Mouse (Mus musculus) lung, postnatal 25 days (tissue): ENCODE results near the gene Rhox3a2.
"Not testable (repeated sequence)": the region's sequence is repeated elsewhere in the genome, so short reads cannot be mapped to it uniquely, and the experiment has no call there.

Experiments
- DNase-seq: peaks from one replicate; pipeline ENCODE4 v3.0.0; 2022; ENCODE audit warnings: low spot score

Gene Rhox3a2

DNA sequence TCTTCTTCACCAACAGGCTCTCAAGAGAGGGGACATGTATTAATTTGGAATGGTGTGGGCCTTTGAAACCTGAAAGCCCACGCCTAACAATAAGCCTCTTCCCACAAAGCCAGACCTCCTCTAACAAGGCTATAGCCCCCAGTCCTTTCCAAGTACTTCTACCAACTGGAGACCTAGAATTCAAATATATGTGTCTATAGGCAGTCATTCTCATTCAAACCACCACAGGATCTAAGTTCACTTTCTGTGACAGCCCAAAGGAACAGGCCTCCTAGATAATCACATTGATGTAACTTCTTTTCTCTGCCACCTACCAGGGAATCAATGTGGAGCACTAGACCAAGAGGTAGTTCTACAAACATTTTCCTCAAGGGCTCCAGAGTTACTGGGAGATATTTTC is at the start of gene Rhox3a2:
TSS of gene Rhox3a2 (plus strand) at position 301 of the 400 bp plus-strand sequence.
- DNase-seq, result not testable (repeated sequence)

DNA sequence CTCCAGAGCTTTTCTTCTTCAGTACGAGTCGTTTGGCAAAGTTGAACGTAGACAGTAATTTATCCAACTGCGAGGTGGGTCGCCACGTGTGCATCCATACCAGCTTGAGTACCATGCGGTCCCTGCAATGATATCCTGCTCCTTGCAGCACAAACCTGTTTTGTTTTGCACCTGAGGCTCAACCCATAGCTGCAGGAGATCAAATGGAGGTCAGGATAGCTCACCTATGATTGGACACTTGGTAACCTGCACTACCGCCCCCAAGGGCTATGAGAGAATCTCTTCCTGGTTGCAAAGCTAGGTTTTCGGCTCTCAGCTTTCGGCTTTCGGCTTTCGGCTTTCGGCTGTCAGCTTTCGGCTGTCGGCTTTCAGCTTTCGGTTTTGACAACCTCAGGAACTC is 10.7 kb downstream of the Rhox3a2 start, which contains the start of gene Rhox4a2:
TSS of gene Rhox4a2 (plus strand) at position 301 of the 400 bp plus-strand sequence.
- not testable (repeated sequence) for DNase-seq

DNA sequence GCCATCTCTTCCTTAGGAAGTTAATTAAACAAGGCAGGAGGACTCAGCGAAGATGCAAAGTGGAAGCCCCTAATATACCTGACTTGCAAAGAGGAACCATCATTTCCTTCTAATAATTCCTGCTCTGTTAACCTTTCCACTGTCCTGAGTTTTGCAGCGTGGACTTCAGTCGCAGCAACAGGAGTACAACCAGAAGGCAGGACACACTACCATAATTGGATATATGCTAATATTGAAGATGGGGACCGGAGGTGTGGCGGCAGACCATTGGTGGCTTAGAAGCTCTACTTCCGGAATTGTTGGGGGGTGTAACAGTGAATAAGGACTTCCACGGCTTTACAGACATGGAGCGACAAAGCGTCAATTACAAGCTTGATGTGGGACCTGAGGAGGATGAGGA is 31.9 kb downstream of the Rhox3a2 start, which contains the start of gene Rhox2b:
TSS of gene Rhox2b (plus strand) at position 301 of the 400 bp plus-strand sequence.
- not testable (repeated sequence) for DNase-seq

DNA sequence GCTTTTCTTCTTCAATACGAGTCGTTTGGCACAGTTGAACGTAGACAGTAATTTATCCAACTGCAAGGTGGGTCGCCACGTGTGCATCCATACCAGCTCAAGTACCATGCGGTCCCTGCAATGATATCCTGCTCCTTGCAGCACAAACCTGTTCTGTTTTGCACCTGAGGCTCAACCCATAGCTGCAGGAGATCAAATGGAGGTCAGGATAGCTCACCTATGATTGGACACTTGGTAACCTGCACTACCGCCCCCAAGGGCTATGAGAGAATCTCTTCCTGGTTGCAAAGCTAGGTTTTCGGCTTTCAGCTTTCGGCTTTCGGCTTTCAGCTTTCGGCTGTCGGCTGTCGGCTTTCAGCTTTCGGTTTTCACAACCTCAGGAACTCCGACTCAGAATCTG is 52.4 kb downstream of the Rhox3a2 start, which contains the start of gene Rhox4b:
TSS of gene Rhox4b (plus strand) at position 301 of the 400 bp plus-strand sequence.
- DNase-seq, result not testable (repeated sequence)
